Mouse (Mus musculus): Measurements from ENCODE around the gene Glce. TPM values are rescaled to one million over a fixed set of nuclear protein-coding genes. Genes with fewer than 3 reads are reported as not detected.

Glce gene
- polyA plus RNA-seq, 1 experiment from 2014 or later: 10.8 TPM

GRCm38 (mm10) chr9:62023879-62024278 lies 98.6 kb downstream of the Glce start:
- Histone ChIP-seq H3K9ac (ENCODE audit: low read length) (0 out of 2 replicates have a peak overlapping the region, but pooled peaks have one; percentile 31), H3K4me3 (ENCODE audit: low read depth, low read length) (no peak overlapping the region), H3K36me3 (ENCODE audit: control insufficient read depth, insufficient read depth, low read length) (no peaks in the 10 kb centered on the region), H3K27me3 (ENCODE audit: control insufficient read depth, insufficient read depth, low read length) (no peaks in the 10 kb centered on the region), H3K9me3 (ENCODE audit: control insufficient read depth, low read length) (no peaks in the 10 kb centered on the region), H3K4me2 (replicated peaks; ENCODE audit: low read depth) (peak overlapping the region; percentile 35), H3K4me1 (replicated peaks; ENCODE audit: control insufficient read depth, insufficient read depth) (peaks cover 6% of the 10 kb centered on the region; the same call in 1 of the 2 replicates), H3K27ac (replicated peaks) (peak overlapping the region; percentile 45; the same call in 1 of the 2 replicates)
- WGBS: 39% methylated on average over 4 of the region's 4 CpGs
- TF ChIP-seq CTCF (IDR thresholded peaks at IDR 0.05; ENCODE audit: low read depth): no peak
- no peak for TF ChIP-seq EP300 (optimal IDR thresholded peaks at IDR 0.05)
- DNase-seq (ENCODE audit: low spot score) (no peak), ATAC-seq (ENCODE audit: low FRiP score, low TSS enrichment) (no peak)

GRCm38 (mm10) chr9:62022961-62023680 lies 99.3 kb downstream of the Glce start:
- Histone ChIP-seq H3K27me3 (ENCODE audit: control insufficient read depth, insufficient read depth, low read length) (no peaks in the 10 kb centered on the region), H3K36me3 (ENCODE audit: control insufficient read depth, insufficient read depth, low read length) (no peaks in the 10 kb centered on the region), H3K9ac (ENCODE audit: low read length) (no peak overlapping the region), H3K4me2 (replicated peaks; ENCODE audit: low read depth) (peak overlapping the region; percentile 35; the same call in 1 of the 2 replicates), H3K9me3 (ENCODE audit: control insufficient read depth, low read length) (no peaks in the 10 kb centered on the region), H3K4me3 (ENCODE audit: low read depth, low read length) (no peak overlapping the region), H3K4me1 (replicated peaks; ENCODE audit: control insufficient read depth, insufficient read depth) (peaks cover 6% of the 10 kb centered on the region; the same call in 1 of the 2 replicates), H3K27ac (replicated peaks) (0 out of 2 replicates have a peak overlapping the region, but pooled peaks have one; percentile 24)
- peak; percentile 66 for DNase-seq (ENCODE audit: low spot score)
- ATAC-seq (ENCODE audit: low FRiP score, low TSS enrichment): peak; percentile 4; the same call in 1 of the 2 replicates
- WGBS: 72% methylated on average over 6 of the region's 6 CpGs
- TF ChIP-seq CTCF (IDR thresholded peaks at IDR 0.05; ENCODE audit: low read depth) (no peak), EP300 (optimal IDR thresholded peaks at IDR 0.05) (no peak)

- peak overlapping the region; percentile 27; the same call in 1 of the 2 replicates for H3K9ac ChIP-seq (ENCODE audit: low read length)
- H3K9me3 ChIP-seq (ENCODE audit: control insufficient read depth, low read length): no peaks in the 10 kb centered on the region
- DNase-seq (ENCODE audit: low spot score): peak; percentile 50
- TF ChIP-seq CTCF (IDR thresholded peaks at IDR 0.05; ENCODE audit: low read depth) (no peak), EP300 (optimal IDR thresholded peaks at IDR 0.05) (no peak)
- 22% methylated on average over 7 of the region's 7 CpGs for WGBS
- no peaks in the 10 kb centered on the region for H3K27me3 ChIP-seq (ENCODE audit: control insufficient read depth, insufficient read depth, low read length)
- H3K27ac ChIP-seq (replicated peaks): 0 out of 2 replicates have a peak overlapping the region, but pooled peaks have one; percentile 14
- H3K4me1 ChIP-seq (replicated peaks; ENCODE audit: control insufficient read depth, insufficient read depth): peaks cover 3% of the 10 kb centered on the region; the same call in 1 of the 2 replicates
- ATAC-seq (ENCODE audit: low FRiP score, low TSS enrichment): no peak
- no peak overlapping the region for H3K4me3 ChIP-seq (ENCODE audit: low read depth, low read length)
- H3K4me2 ChIP-seq (replicated peaks; ENCODE audit: low read depth): peak overlapping the region; percentile 17
- H3K36me3 ChIP-seq (ENCODE audit: control insufficient read depth, insufficient read depth, low read length): no peaks in the 10 kb centered on the region
Measured at GRCm38 (mm10) chr9:62021583-62022120, 100.8 kb downstream of the Glce start.

- DNase-seq (ENCODE audit: low spot score): no peak
- 76% methylated on average over 7 of the region's 7 CpGs for WGBS
- TF ChIP-seq EP300 (optimal IDR thresholded peaks at IDR 0.05): no peak
- no peak for TF ChIP-seq CTCF (IDR thresholded peaks at IDR 0.05; ENCODE audit: low read depth)
- H3K4me1 ChIP-seq (replicated peaks; ENCODE audit: control insufficient read depth, insufficient read depth): peaks cover 3% of the 10 kb centered on the region; the same call in 1 of the 2 replicates
- H3K4me3 ChIP-seq (ENCODE audit: low read depth, low read length): no peak overlapping the region
- H3K4me2 ChIP-seq (replicated peaks; ENCODE audit: low read depth): no peak overlapping the region
- H3K27me3 ChIP-seq (ENCODE audit: control insufficient read depth, insufficient read depth, low read length): no peaks in the 10 kb centered on the region
- no peak for ATAC-seq (ENCODE audit: low FRiP score, low TSS enrichment)
- no peaks in the 10 kb centered on the region for H3K36me3 ChIP-seq (ENCODE audit: control insufficient read depth, insufficient read depth, low read length)
- H3K9me3 ChIP-seq (ENCODE audit: control insufficient read depth, low read length): no peaks in the 10 kb centered on the region
- 0 out of 2 replicates have a peak overlapping the region, but pooled peaks have one; percentile 18 for H3K27ac ChIP-seq (replicated peaks)
- H3K9ac ChIP-seq (ENCODE audit: low read length): no peak overlapping the region
Measured at GRCm38 (mm10) chr9:62020259-62020658, 102.2 kb downstream of the Glce start.

- WGBS: 40% methylated on average over 14 of the region's 14 CpGs
- Histone ChIP-seq H3K9me3 (ENCODE audit: control insufficient read depth, low read length) (no peaks in the 10 kb centered on the region), H3K4me1 (replicated peaks; ENCODE audit: control insufficient read depth, insufficient read depth) (peaks cover 3% of the 10 kb centered on the region; the same call in 1 of the 2 replicates), H3K4me2 (replicated peaks; ENCODE audit: low read depth) (no peak overlapping the region; the same call in 1 of the 2 replicates), H3K4me3 (ENCODE audit: low read depth, low read length) (no peak overlapping the region), H3K27ac (replicated peaks) (peak overlapping the region; percentile 86), H3K9ac (ENCODE audit: low read length) (no peak overlapping the region), H3K27me3 (ENCODE audit: control insufficient read depth, insufficient read depth, low read length) (no peaks in the 10 kb centered on the region), H3K36me3 (ENCODE audit: control insufficient read depth, insufficient read depth, low read length) (no peaks in the 10 kb centered on the region)
- DNase-seq (ENCODE audit: low spot score) (peak; percentile 81), ATAC-seq (ENCODE audit: low FRiP score, low TSS enrichment) (peak; percentile 72)
- TF ChIP-seq CTCF (IDR thresholded peaks at IDR 0.05; ENCODE audit: low read depth) (no peak), EP300 (optimal IDR thresholded peaks at IDR 0.05) (no peak)
Measured at GRCm38 (mm10) chr9:62018229-62019093, 104.0 kb downstream of the Glce start.

Data from stomach, postnatal 0 days (tissue).